Mouse (Mus musculus) natural killer cell, adult 2 months (primary cell): ENCODE measurements around the gene Ltn1.

Experiments
- DNase-seq, 2 experiments: peaks; one replicate each; pipeline ENCODE4 v3.0.0; 2022; ENCODE audit warnings: low spot score in 2 of 2

The Ltn1 gene

GRCm38 (mm10) chr16:87393813-87394548 is 38.4 kb downstream of the Ltn1 start:
- peak; percentile 21 to 28 for DNase-seq

GRCm38 (mm10) chr16:87387444-87387977 is 44.9 kb downstream of the Ltn1 start:
- DNase-seq, result no peak

DNA sequence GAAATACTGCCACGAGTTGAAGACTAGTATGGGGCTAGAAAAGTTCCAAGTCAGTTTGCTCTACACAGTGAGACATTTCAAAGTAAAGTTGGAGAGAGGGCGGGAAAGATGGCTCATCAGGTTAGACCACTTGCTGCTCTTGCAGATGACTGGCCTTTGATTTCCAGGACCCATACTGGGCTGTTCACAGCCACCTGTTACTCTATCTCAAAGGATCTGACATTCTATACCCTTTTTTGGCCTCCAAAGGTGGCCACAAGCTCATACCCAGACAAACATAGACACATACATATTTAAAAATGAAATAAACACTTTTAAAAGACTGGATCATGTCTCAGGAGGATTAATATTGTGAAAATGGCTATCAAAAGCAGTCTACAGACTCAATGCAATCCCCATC is 48.0 kb downstream of the Ltn1 start:
- no peak for DNase-seq

GRCm38 (mm10) chr16:87382996-87383395 is 49.4 kb downstream of the Ltn1 start:
- no peak for DNase-seq

DNA sequence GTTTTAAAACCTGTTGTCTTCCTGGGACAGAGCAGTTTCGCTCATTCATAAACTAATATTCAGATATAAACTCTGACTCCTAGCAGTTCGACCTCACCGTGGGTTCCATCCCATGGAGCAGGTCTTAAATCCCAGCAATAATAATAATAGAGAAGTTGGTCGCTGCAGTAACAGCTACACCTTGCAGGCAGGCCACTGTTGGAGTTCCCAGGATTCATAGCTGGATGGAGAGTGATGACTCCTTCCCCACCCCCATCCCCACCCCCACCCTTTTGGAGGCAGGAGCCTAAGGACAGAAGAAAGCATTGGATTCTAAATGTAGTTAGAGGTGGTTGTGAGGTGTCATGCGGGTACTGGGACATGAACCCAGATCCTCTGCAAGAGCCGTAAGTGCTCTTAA is 66.0 kb downstream of the Ltn1 start:
- no peak for DNase-seq

DNA sequence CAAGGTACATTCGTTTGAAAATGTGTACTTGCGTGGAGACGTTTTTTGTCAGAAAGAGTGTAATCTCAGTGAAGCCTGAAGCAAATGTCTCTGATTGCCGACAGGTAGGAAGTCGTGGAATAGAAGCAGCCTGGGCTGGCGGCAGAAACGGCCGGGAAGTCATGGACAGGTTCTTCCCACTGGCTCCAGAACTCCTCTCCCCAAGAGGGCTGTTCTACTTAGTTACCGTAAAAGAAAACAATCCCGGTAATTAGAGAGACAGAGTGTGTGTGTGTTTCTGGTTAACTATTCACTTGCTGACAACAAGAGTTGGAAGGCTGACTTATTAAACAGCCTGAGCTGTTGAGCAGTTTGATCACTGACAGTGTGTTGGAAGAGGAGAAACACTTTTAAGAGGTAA is 66.4 kb downstream of the Ltn1 start:
- DNase-seq, result no peak

DNA sequence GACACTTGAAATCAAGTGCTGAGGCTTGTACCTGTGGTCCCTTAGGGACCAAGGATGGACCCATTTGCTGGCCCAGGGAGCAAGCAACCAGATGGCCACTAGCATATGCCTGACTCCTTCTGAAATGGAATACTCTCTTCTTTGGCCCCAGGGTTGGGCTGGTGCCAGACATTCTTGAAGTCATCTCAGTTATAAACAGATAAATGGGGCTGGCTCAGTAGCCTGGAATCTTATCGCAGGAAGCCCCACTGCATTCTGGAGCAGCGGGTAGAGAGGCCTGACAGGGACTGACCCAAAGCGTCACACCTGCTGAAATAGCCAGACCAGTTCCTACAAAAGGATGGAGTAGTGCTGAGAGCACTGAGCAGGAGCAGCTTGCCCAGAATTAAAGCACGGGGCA is 68.2 kb downstream of the Ltn1 start:
- no peak for DNase-seq

GRCm38 (mm10) chr16:87360096-87360495 is 72.3 kb downstream of the Ltn1 start:
- no peak for DNase-seq

- no peak for DNase-seq
These were observed 77.7 kb downstream of the Ltn1 start for GRCm38 (mm10) chr16:87354748-87355147.

- DNase-seq, result peak; percentile 95 to 96
These were observed 78.3 kb downstream of the Ltn1 start, which contains the start of gene N6amt1 for GRCm38 (mm10) chr16:87354075-87354583. Gene N6amt1, plus strand, starts transcription at chr16:87354185.

DNA sequence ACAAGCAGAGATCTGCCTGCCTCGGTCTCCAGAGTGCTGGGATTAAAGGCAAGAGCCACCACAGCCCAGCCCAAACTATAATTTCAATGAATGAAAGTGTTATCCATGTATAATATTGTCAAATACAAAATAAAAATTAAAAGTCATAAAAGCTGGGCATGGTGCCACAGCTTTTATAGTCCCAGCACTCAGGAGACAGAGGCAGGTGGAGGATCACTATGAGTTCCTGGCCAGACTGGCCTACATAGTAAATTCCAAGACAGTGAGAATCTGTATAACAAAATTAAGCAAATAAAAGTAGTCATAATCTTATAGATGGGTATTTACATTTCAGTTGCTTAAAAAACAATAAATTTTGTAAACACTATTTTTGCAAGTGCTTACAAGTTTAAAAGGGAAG is 78.8 kb downstream of the Ltn1 start:
- DNase-seq, result no peak

DNA sequence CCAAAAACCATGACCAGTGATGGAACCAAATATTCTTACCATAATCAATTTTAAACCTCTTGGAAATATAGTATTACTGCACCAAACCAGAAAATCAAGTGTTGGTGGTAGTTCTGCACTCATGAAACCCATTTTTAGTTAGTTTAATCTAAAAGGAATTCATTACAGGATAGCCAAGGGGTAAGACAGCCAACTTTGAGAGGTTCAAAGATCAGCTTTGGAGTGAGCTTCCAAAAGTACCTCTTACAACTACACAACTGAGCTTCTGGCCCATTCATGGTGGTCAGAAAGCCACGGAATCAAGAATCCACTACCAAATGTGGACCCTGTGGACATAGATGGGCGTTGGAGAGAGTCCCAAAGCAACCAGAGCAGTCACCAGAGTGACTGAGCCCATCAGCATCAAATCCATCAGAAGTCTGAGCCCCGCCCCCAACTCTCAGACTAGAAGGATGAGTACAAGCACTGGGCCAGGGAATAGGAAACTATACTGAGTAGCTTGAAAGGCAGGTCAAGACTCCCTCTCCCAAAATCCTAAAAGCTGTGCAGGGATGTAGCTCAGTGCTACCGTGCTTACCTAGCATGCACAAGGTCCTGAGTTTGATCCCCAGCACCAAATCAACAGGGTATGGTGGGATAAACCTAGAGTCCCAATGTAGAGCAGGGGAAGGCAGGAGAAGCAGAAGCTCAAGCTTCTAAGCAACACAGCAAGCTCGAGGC is 80.9 kb downstream of the Ltn1 start:
- no peak for DNase-seq

- DNase-seq, result no peak
These were observed 84.3 kb downstream of the Ltn1 start for GRCm38 (mm10) chr16:87348133-87348532.

GRCm38 (mm10) chr16:87341043-87341572 is 91.3 kb downstream of the Ltn1 start:
- DNase-seq, result no peak

DNA sequence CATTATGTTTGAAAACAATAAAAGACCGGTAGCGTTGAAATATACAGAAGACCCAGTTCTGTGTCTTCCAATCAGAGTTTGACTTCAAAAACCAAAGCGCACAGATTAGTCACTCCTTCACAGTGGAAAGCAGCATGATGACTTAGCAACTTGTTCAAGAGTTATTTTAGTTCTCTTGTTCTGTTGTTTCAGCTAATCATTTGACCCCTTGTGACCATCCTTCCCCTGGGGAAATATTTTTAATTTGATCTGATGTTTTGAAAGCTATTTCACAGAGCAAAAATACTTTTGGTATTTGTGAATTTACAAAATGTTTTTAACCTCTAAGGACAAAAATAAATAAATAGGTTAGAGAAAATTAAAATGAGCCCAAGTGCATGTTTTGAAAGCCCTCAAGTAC is 97.7 kb downstream of the Ltn1 start:
- DNase-seq, result no peak

- DNase-seq, result no peak
These were observed 102.4 kb downstream of the Ltn1 start for GRCm38 (mm10) chr16:87329986-87330385.
